Mouse (Mus musculus) ovary, postnatal 36 days (tissue): Measurements from ENCODE around the gene Klrb1b.
"Not testable (repeated sequence)": the region's sequence is repeated elsewhere in the genome, so short reads cannot be mapped to it uniquely, and the experiment has no call there.

ENCODE experiments used
- DNase-seq: peaks from one replicate; pipeline ENCODE4 v3.0.0; 2022; ENCODE audit warnings: low spot score, mixed read lengths

Klrb1b gene

GRCm38 (mm10) chr6:128799144-128799895, 26.8 kb downstream of the Klrb1b start:
- DNase-seq: peak; percentile 81

- DNase-seq: peak; percentile 75
Observed at GRCm38 (mm10) chr6:128798772-128799143, 27.4 kb downstream of the Klrb1b start.

GRCm38 (mm10) chr6:128797936-128798771, 28.0 kb downstream of the Klrb1b start:
- no peak for DNase-seq

GRCm38 (mm10) chr6:128797185-128797905, 28.8 kb downstream of the Klrb1b start:
- no peak for DNase-seq

GRCm38 (mm10) chr6:128796321-128796955, 29.7 kb downstream of the Klrb1b start:
- DNase-seq: no peak

GRCm38 (mm10) chr6:128793734-128794133, 32.4 kb downstream of the Klrb1b start:
- no peak for DNase-seq

- DNase-seq: not testable (repeated sequence)
Observed at GRCm38 (mm10) chr6:128790491-128790994, 35.6 kb downstream of the Klrb1b start.

- DNase-seq: no peak
Observed at GRCm38 (mm10) chr6:128789115-128789514, 37.0 kb downstream of the Klrb1b start, which contains the start of gene Klrb1c. Gene Klrb1c (minus strand): TSS chr6:128789215.

- no peak for DNase-seq
Observed at GRCm38 (mm10) chr6:128788517-128788916, 37.6 kb downstream of the Klrb1b start.

GRCm38 (mm10) chr6:128786396-128786795, 39.7 kb downstream of the Klrb1b start:
- not testable (repeated sequence) for DNase-seq

GRCm38 (mm10) chr6:128769481-128770253, 56.5 kb downstream of the Klrb1b start:
- no peak for DNase-seq

GRCm38 (mm10) chr6:128768047-128768446, 58.1 kb downstream of the Klrb1b start:
- DNase-seq: no peak

GRCm38 (mm10) chr6:128766486-128767254, 59.5 kb downstream of the Klrb1b start:
- DNase-seq: peak; percentile 28

GRCm38 (mm10) chr6:128765211-128765610, 60.9 kb downstream of the Klrb1b start:
- no peak for DNase-seq

- no peak for DNase-seq
Observed at GRCm38 (mm10) chr6:128764598-128764997, 61.5 kb downstream of the Klrb1b start.

GRCm38 (mm10) chr6:128763736-128764523, 62.2 kb downstream of the Klrb1b start:
- peak; percentile 90 for DNase-seq
